Mouse (Mus musculus): ENCODE data around the gene Oasl2.

- no peak for TF ChIP-seq CTCF (IDR thresholded peaks at IDR 0.05; ENCODE audit: extremely low read depth, insufficient read length, insufficient replicate concordance, low read depth, low read length)
- no peak for TF ChIP-seq POLR2A (IDR thresholded peaks at IDR 0.05; ENCODE audit: low read depth, low read length)
Measured at GRCm38 (mm10) chr5:114931626-114932025, 34.9 kb downstream of the Oasl2 start.

All from small intestine, adult 2 months (tissue).